Mouse (Mus musculus) midbrain, embryonic 16.5 days (tissue): ENCODE measurements around the gene Tvp23b. TPM values are rescaled to one million over a fixed set of nuclear protein-coding genes. Genes with fewer than 3 reads are reported as not detected.

Experiments used
- ATAC-seq: fragments of 200-750 bp; cut with Nextera tagmentation; 2 replicates; pipeline ENCODE4 v1.8.0; 2017; ENCODE audit warnings: moderate TSS enrichment
- H3K27ac ChIP-seq: fragments of 300-500 bp; sonication (generic); 2 replicates; pipeline ENCODE4 v1.5.1; 2014; ENCODE audit warnings: mild to moderate bottlenecking, low read length, mixed read lengths
- H3K27me3 ChIP-seq: fragments of 300-500 bp; sonication (generic); 2 replicates; pipeline ENCODE4 v1.6.1; 2014; ENCODE audit warnings: low read depth, low read length, mixed read lengths; ENCODE audit not compliant: control insufficient read depth, insufficient read depth
- H3K36me3 ChIP-seq: fragments of 300-500 bp; sonication (generic); 2 replicates; pipeline ENCODE4 v1.6.1; 2014; ENCODE audit warnings: mild to moderate bottlenecking, low read length, moderate library complexity, mixed read lengths; ENCODE audit not compliant: control insufficient read depth, insufficient read depth
- H3K4me1 ChIP-seq: fragments of 300-500 bp; sonication (generic); 2 replicates; pipeline ENCODE4 v1.6.1; 2014; ENCODE audit warnings: mild to moderate bottlenecking, low read length, mixed read lengths; ENCODE audit not compliant: control insufficient read depth, insufficient read depth
- H3K4me2 ChIP-seq: fragments of 300-500 bp; sonication (generic); 2 replicates; pipeline ENCODE4 v1.6.1; 2014; ENCODE audit warnings: mild to moderate bottlenecking, low read length, mixed read lengths
- H3K4me3 ChIP-seq: fragments of 300-500 bp; sonication (generic); 2 replicates; pipeline ENCODE4 v1.5.1; 2014; ENCODE audit warnings: low read depth, mild to moderate bottlenecking, low read length, moderate library complexity, mixed read lengths
- H3K9ac ChIP-seq: fragments of 300-500 bp; sonication (generic); 2 replicates; pipeline ENCODE4 v1.6.1; 2014; ENCODE audit warnings: low read depth, low read length, mixed read lengths
- H3K9me3 ChIP-seq: fragments of 300-500 bp; sonication (generic); replicated peaks from 2 replicates; pipeline ENCODE4 v1.6.1; 2014; ENCODE audit warnings: mild to moderate bottlenecking, low read length, mixed read lengths; ENCODE audit not compliant: control insufficient read depth, poor library complexity, severe bottlenecking
- WGBS: fragments of 180-500 bp; shearing (Covaris S2); extraction: QIAGEN DNeasy Blood & Tissue Kit; methylation state at CpG from one replicate; pipeline ENCODE4 v1.1.7; 2014; 5-methylcytosine and 5-hydroxymethylcytosine counted together
- polyA plus RNA-seq: library from polyadenylated mRNA; unstranded; fragments of >200 nt; fragmentation: Nextera tagmentation; extraction: Ambion mirVana; gene quantifications from 2 replicates; pipeline ENCODE4 v1.2.1, GENCODE M21; 2015

Gene Tvp23b
- polyA plus RNA-seq, 1 experiment from 2014 or later, result 68.0 TPM

DNA sequence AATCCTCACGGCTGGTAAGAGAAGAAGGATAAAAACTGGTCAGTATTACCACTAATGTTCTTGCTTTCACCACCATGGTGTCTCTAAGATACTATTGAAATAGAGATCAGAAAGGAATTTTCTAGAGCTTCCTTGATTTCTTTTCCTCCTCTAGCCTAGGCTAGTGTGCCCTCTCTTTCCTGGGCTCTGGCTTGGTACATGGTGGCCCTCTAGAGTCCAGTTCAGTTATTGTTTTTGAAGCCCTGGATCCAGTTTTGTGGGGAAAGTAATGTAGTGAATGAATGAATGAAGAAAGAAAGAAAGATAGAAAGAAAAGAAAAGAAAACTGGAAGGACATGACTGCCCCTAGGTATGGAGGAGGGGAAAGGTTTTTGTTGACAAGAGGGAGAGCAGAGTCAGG is 28.1 kb upstream of the Tvp23b start:
- Histone ChIP-seq H3K36me3 (no peaks in the 10 kb centered on the region), H3K4me3 (no peak overlapping the region), H3K4me1 (peaks cover 3% of the 10 kb centered on the region; the same call in 1 of the 2 replicates), H3K9ac (no peak overlapping the region), H3K9me3 (no peaks in the 10 kb centered on the region), H3K27ac (no peak overlapping the region), H3K27me3 (no peaks in the 10 kb centered on the region), H3K4me2 (no peak overlapping the region)
- no peak for ATAC-seq
- WGBS, result 89% methylated on average over 1 of the region's 1 CpGs

DNA sequence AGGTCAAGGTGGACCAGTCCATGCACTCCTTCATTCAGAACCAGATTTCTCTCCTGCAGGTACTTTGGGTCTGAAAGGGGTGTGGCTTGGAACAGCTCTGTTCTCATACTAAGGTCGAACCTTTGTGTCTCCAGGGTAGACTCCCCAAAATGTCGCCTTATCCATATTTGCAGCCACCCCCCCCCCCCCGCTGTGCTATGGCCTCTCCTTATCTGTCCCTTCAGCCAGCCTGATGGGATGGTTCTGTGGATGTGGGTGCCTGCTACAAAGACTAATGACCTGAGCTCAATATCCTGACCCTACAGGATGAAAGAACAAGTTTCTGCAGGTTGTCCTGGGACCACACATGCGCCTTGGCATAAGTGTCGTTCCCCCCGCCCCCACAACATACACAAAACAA is 25.9 kb upstream of the Tvp23b start:
- no peak for ATAC-seq
- WGBS, result 95% methylated on average over 6 of the region's 6 CpGs
- Histone ChIP-seq H3K4me2 (no peak overlapping the region), H3K27ac (no peak overlapping the region), H3K4me3 (no peak overlapping the region), H3K9ac (no peak overlapping the region), H3K36me3 (no peaks in the 10 kb centered on the region), H3K27me3 (no peaks in the 10 kb centered on the region), H3K9me3 (no peaks in the 10 kb centered on the region), H3K4me1 (no peaks in the 10 kb centered on the region)

DNA sequence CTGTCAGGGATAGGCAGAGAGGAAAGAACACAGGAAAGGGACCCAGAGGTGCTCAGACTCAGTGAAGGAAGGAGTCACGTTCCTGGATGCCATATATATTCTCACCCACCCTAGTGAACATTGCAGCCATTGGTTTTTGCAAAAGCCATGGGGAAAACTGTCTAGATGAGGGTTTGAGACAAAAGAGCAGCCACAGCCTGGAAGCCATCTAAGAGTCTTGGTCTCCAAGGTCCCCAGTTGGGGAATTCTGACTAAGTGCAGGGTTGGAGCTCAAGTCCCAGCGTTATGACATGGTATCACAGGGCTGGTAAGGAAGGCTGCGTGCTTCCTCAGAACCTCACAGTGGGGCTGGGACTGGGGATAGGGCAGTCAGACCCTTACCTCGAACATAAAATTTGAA is 13.7 kb upstream of the Tvp23b start:
- Histone ChIP-seq H3K27ac (no peak overlapping the region), H3K9me3 (no peaks in the 10 kb centered on the region), H3K4me2 (no peak overlapping the region), H3K4me1 (no peaks in the 10 kb centered on the region), H3K36me3 (no peaks in the 10 kb centered on the region), H3K27me3 (no peaks in the 10 kb centered on the region), H3K9ac (no peak overlapping the region), H3K4me3 (no peak overlapping the region)
- 78% methylated on average over 4 of the region's 4 CpGs for WGBS
- ATAC-seq, result no peak

DNA sequence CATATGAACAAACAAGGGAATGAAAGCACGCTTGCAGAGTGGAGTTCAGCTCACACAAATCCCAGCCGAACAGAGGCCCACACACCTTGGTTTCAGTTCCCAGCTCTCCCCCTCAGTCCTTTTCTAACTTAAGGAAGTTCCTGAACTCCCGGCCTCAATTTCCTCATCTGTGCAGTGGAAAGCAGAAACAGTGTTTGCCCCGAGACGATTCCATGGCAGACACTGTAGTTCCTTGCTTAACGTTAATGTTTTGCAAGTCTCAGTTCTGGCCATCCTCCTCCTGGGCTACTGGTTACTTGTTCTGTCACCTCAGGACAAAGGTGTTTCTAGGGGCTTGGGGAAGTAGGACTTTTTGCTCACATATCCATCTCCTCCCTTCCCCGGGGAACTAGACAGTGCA is 12.6 kb upstream of the Tvp23b start:
- ATAC-seq, result no peak
- Histone ChIP-seq H3K9ac (no peak overlapping the region), H3K4me3 (no peak overlapping the region), H3K4me2 (no peak overlapping the region), H3K9me3 (no peaks in the 10 kb centered on the region), H3K36me3 (no peaks in the 10 kb centered on the region), H3K4me1 (no peaks in the 10 kb centered on the region), H3K27ac (no peak overlapping the region), H3K27me3 (no peaks in the 10 kb centered on the region)
- WGBS, result 87% methylated on average over 7 of the region's 7 CpGs

DNA sequence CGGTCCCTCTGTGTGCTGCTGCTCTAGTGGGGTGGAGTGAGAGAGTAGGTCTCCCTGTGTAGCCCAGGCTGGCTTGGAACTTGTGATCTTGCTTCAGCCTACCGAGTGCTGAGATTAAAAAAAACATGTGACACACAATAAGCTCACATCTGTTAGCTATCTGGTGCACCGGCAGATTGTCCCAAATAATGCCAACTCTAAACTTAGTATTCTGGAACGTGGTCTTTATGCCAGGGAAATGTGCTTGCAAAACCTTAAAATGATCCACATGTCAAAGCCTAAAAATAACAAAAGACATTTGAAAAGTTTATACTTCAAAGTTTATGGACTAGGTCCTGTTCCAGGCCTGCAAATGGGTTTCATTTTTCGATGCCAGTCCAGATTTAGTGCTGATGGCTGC is 10.1 kb upstream of the Tvp23b start:
- H3K4me2 ChIP-seq, result no peak overlapping the region
- no peaks in the 10 kb centered on the region for H3K36me3 ChIP-seq
- H3K9me3 ChIP-seq, result no peaks in the 10 kb centered on the region
- ATAC-seq, result no peak
- no peaks in the 10 kb centered on the region for H3K4me1 ChIP-seq
- no peaks in the 10 kb centered on the region for H3K27me3 ChIP-seq
- WGBS, result 78% methylated on average over 5 of the region's 5 CpGs
- H3K4me3 ChIP-seq, result no peak overlapping the region
- no peak overlapping the region for H3K27ac ChIP-seq
- H3K9ac ChIP-seq, result no peak overlapping the region

DNA sequence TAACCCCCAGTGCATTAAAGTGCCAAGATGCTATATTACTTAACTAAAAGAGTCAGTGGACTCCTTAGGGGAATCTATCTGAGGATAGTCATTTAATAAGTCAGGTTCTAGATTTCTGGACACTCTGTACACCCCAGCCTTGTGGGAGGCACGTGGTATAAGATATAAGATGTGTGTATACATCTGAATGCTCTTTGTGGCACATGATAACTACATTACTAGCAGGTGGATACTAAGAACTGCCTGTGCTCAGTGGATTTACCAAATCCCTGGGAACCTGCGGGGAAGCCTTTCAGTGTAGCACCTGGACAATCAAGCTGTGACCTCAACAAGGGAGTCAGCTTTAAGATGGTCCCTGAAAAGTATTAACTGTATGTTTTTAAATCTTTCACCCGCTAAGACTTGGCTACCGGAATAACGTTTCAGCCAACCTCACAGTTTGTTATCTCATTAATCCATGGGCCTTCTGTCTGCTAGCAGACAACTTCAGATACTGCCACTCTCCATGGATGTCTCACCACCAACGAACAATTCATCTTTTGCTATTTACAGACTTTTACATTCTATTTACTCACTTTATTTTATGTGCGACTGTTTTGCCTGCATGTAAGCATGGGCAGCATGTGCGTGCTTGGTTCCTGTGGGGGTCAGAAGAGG is 9.4 kb upstream of the Tvp23b start:
- H3K27ac ChIP-seq, result no peak overlapping the region
- 86% methylated on average over 8 of the region's 8 CpGs for WGBS

DNA sequence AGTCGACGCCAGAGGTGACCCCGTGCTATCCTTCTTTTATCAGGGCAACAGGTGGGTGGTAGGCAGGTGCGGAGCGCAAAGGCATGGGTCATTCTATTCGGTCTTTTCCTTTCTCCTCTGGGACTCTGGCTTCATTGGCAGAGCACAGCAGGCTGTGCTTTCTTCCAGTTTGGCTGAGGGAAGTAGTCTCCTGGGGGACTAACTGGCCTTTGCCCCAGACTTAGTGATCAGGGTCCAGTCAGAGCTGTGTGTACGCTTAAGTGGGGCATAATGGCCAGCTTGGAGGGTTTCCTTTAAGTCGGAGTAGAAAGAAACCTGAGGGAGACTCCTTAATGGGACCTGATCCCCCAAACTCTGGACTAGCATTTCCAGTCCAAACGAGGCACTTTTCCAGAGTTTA is 5.8 kb upstream of the Tvp23b start:
- Histone ChIP-seq H3K27me3 (no peaks in the 10 kb centered on the region), H3K27ac (no peak overlapping the region), H3K9ac (no peak overlapping the region), H3K9me3 (no peaks in the 10 kb centered on the region), H3K36me3 (no peaks in the 10 kb centered on the region), H3K4me2 (no peak overlapping the region), H3K4me3 (no peak overlapping the region), H3K4me1 (no peaks in the 10 kb centered on the region)
- WGBS, result 79% methylated on average over 9 of the region's 9 CpGs
- ATAC-seq, result no peak

More for the DNA sequence above, 9.4 kb upstream of the Tvp23b start:
- no peaks in the 10 kb centered on the region for H3K4me1 ChIP-seq
- no peak overlapping the region for H3K4me3 ChIP-seq
- H3K4me2 ChIP-seq, result no peak overlapping the region
- H3K9me3 ChIP-seq, result no peaks in the 10 kb centered on the region
- no peaks in the 10 kb centered on the region for H3K36me3 ChIP-seq
- no peak overlapping the region for H3K9ac ChIP-seq
- ATAC-seq, result no peak
- no peaks in the 10 kb centered on the region for H3K27me3 ChIP-seq

DNA sequence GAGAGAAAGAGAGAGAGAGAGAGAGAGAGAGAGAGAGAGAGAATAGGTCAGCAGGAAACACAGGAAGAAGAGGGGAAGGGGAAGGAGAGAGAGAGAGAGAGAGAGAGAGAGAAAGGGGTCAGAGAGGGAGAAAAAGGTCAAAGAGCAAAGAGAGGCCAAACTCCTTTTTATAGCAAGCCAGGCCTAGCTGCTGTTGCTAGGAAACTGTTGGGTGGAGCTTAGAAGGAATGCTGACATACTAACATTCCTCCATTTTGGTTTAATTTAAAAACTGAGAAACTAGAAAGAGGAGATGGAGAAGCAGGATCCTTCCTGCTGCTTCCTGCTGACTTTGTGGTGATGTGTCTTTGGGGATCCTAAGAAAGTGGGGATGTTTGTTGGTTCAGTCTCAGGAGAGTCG is 3.6 kb upstream of the Tvp23b start:
- Histone ChIP-seq H3K27ac (no peak overlapping the region), H3K9me3 (no peaks in the 10 kb centered on the region), H3K36me3 (no peaks in the 10 kb centered on the region), H3K4me2 (no peak overlapping the region), H3K27me3 (no peaks in the 10 kb centered on the region), H3K4me3 (no peak overlapping the region), H3K9ac (no peak overlapping the region), H3K4me1 (peaks cover 5% of the 10 kb centered on the region)
- WGBS, result 70% methylated on average over 1 of the region's 1 CpGs
- ATAC-seq, result no peak

DNA sequence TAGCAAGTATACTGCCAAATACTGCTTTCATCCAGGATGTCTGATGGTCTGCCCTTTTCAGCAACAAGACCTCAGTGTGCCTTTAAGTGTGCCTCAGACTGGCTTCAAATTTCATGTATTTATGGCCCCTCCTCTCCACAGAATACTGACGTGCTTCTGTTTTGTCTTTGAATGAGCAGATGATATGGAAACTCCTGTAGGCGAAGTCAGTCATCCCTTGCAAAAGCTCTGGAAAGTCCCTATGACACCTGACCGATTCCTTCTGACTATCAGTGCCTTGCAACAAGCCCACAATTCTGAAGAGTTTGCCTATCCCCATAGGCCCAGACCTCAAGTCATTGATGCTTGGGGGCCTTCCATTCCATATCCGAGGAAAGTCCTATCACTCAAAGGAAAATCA is 2.8 kb upstream of the Tvp23b start:
- Histone ChIP-seq H3K4me2 (no peak overlapping the region), H3K4me1 (peaks cover 9% of the 10 kb centered on the region), H3K4me3 (no peak overlapping the region), H3K9me3 (no peaks in the 10 kb centered on the region), H3K27ac (no peak overlapping the region), H3K27me3 (no peaks in the 10 kb centered on the region), H3K36me3 (no peaks in the 10 kb centered on the region), H3K9ac (no peak overlapping the region)
- 93% methylated on average over 4 of the region's 4 CpGs for WGBS
- ATAC-seq, result no peak
